Mouse (Mus musculus): ENCODE measurements at regions not wholly inside any gene's neighbourhood (a gene's known extent, or its start where the extent isn't known, plus 50 kb on each side); places are given as distances from the start of the nearest gene placed in this dataset.
"Not testable (repeated sequence)": the region's sequence is repeated elsewhere in the genome, so short reads cannot be mapped to it uniquely, and the experiment has no call there.

DNA sequence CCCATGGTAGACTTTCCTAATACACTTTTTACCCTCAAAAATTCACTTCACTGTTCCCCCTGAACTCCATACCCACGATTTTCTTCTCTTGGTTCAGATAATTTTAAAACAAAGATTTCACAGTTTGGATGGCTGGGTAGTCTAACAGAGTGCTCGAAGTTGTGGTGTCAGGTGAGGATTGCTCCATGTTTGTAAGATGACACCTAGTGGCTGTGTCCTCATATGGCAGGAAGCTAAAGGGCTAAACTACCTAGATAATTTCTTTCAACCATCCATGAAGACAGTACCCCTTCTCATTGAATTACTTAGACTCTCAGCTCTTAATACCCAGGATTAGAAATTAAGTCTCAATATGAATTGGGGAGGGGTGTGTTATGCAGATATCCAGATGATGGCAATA, 708.9 kb upstream of the Cypt1 start:
- ChIA-PET CTCF (interaction anchor here in 2 of 4 experiments (0.6 kb wide), 2 partner anchors 927 to 1325 kb away, joined by 3 read pairs; no protein-coding TSS in a partner anchor), POLR2A (no interaction called here)

DNA sequence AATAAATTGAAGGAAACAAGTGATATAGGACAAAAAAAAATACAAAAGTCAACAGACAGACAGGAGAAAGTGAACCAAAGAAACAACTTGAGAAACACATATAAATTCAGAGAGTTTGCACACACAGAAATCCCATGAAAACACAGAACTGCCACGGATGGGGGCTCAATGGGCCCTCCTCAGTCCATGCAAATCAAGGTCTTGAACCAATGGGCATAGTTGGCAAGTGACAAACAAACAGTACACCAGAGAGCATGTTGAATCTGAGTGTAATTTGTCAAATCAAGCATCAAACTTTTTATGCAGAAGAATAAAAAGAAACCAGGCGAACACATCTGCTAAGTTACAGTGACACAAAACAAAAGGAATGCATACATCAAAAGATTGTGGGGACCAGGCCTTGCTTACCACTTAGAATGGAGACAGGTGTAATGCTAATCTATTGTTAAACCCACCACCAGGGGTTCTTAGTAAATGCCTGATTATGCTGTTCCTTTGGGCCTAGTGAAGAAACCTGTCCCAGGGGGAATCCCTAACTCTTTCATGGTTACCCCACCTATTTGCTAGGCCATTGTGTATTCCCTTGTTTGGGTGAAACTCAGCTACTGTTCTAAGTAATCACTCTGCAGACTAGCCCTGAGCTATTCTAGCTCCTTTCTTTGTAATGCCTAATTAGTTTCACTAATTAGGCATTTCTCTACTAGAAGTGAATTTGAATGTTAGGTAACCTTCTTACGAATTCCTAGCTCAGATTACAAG, 676.4 kb upstream of the Cypt1 start:
- CTCF ChIA-PET, POLR2A ChIA-PET: not testable (repeated sequence)
